Mouse (Mus musculus): ENCODE results near the gene Ankrd9. TPM values are rescaled to one million over a fixed set of nuclear protein-coding genes. Genes with fewer than 3 reads are reported as not detected.

Ankrd9 gene
- polyA plus RNA-seq, 1 experiment: 11.5 TPM

DNA sequence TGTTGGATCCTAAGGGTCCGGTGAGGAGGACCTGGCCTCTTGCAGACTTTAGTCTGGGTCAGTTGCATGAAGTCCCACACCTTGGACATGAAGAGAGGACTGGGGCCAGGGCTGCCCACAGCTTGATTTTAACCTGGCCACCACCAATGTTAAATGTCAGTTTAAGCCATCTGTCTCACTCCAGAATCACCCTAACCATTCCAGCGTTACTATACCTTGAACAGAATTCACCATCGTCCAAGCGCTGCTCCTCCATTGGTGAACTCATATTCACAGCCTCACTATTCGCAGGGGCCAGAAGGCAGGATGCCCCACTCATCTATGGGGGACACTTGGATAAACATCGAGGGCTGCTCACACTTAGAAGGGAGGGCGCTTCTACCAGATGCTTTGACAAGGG lies 22.1 kb upstream of the Ankrd9 start:
- H3K4me2 ChIP-seq (ENCODE audit: low read depth): no peak overlapping the region
- no peak overlapping the region for H3ac ChIP-seq (ENCODE audit: control insufficient read depth, insufficient read length)
- H3K36me3 ChIP-seq (ENCODE audit: control insufficient read depth, insufficient read depth): no peaks in the 10 kb centered on the region
- no peaks in the 10 kb centered on the region for H3K27me3 ChIP-seq (ENCODE audit: control insufficient read depth, insufficient read depth, insufficient read length)
- H3K79me2 ChIP-seq (ENCODE audit: control insufficient read depth, insufficient read depth): no peaks in the 10 kb centered on the region
- H3K4me3 ChIP-seq: no peak overlapping the region
- TF ChIP-seq SRF (IDR thresholded peaks at IDR 0.05; ENCODE audit: control insufficient read depth, insufficient read length, low read depth) (no peak), TCF12 (IDR thresholded peaks at IDR 0.05; ENCODE audit: insufficient read depth, poor library complexity, severe bottlenecking) (no peak), E2F4 (IDR thresholded peaks at IDR 0.05; ENCODE audit: insufficient read depth) (no peak), MYOG (IDR thresholded peaks at IDR 0.05; ENCODE audit: control insufficient read depth in 1 of 3, insufficient read depth in 1 of 3, insufficient read length in 2 of 3, low read depth in 2 of 3) (no peak), POLR2A (IDR thresholded peaks at IDR 0.05; ENCODE audit: insufficient read length, low read depth) (no peak), POLR2AphosphoS2 (IDR thresholded peaks at IDR 0.05; ENCODE audit: insufficient read length, low read depth) (no peak), CEBPB (IDR thresholded peaks at IDR 0.05; ENCODE audit: insufficient read depth, poor library complexity, severe bottlenecking) (no peak)

- no peak overlapping the region for H3K4me3 ChIP-seq
- H3ac ChIP-seq (ENCODE audit: control insufficient read depth, insufficient read length): no peak overlapping the region
- H3K36me3 ChIP-seq (ENCODE audit: control insufficient read depth, insufficient read depth): no peaks in the 10 kb centered on the region
- H3K79me2 ChIP-seq (ENCODE audit: control insufficient read depth, insufficient read depth): no peaks in the 10 kb centered on the region
- no peaks in the 10 kb centered on the region for H3K27me3 ChIP-seq (ENCODE audit: control insufficient read depth, insufficient read depth, insufficient read length)
- H3K4me2 ChIP-seq (ENCODE audit: low read depth): no peak overlapping the region
- TF ChIP-seq TCF3 (IDR thresholded peaks at IDR 0.05; ENCODE audit: insufficient read length, low read depth) (no peak), MYOG (IDR thresholded peaks at IDR 0.05; ENCODE audit: control insufficient read depth in 1 of 3, insufficient read depth in 1 of 3, insufficient read length in 2 of 3, low read depth in 2 of 3) (no peak), POLR2A (IDR thresholded peaks at IDR 0.05; ENCODE audit: insufficient read length, low read depth) (no peak), POLR2AphosphoS2 (IDR thresholded peaks at IDR 0.05; ENCODE audit: insufficient read length, low read depth) (no peak), REST (IDR thresholded peaks at IDR 0.05; ENCODE audit: insufficient read depth, insufficient read length) (no peak)
Observed at GRCm38 (mm10) chr12:110999820-111000219, 21.0 kb upstream of the Ankrd9 start.

GRCm38 (mm10) chr12:110998092-110998491 lies 19.3 kb upstream of the Ankrd9 start:
- H3K36me3 ChIP-seq (ENCODE audit: control insufficient read depth, insufficient read depth): no peaks in the 10 kb centered on the region
- no peak for TF ChIP-seq E2F4 (IDR thresholded peaks at IDR 0.05; ENCODE audit: insufficient read depth)
- TF ChIP-seq TCF12 (IDR thresholded peaks at IDR 0.05; ENCODE audit: insufficient read depth, poor library complexity, severe bottlenecking): no peak
- TF ChIP-seq POLR2AphosphoS2 (IDR thresholded peaks at IDR 0.05; ENCODE audit: insufficient read length, low read depth): no peak
- TF ChIP-seq CEBPB (IDR thresholded peaks at IDR 0.05; ENCODE audit: insufficient read depth, poor library complexity, severe bottlenecking): no peak
- no peak for TF ChIP-seq POLR2A (IDR thresholded peaks at IDR 0.05; ENCODE audit: insufficient read length, low read depth)
- TF ChIP-seq USF1 (IDR thresholded peaks at IDR 0.05; ENCODE audit: low read depth): no peak
- no peak for TF ChIP-seq MYOD1 (IDR thresholded peaks at IDR 0.05; ENCODE audit: control insufficient read depth in 1 of 3, insufficient read length in 2 of 3, low read depth in 2 of 3)
- no peak for TF ChIP-seq TCF3 (IDR thresholded peaks at IDR 0.05; ENCODE audit: insufficient read length, low read depth)
- TF ChIP-seq MAX (IDR thresholded peaks at IDR 0.05; ENCODE audit: low read depth): no peak
- TF ChIP-seq REST (IDR thresholded peaks at IDR 0.05; ENCODE audit: insufficient read depth, insufficient read length): no peak
- TF ChIP-seq MYOG (IDR thresholded peaks at IDR 0.05; ENCODE audit: control insufficient read depth in 1 of 3, insufficient read depth in 1 of 3, insufficient read length in 2 of 3, low read depth in 2 of 3): no peak
- no peak for TF ChIP-seq SRF (IDR thresholded peaks at IDR 0.05; ENCODE audit: control insufficient read depth, insufficient read length, low read depth)
- no peak overlapping the region for H3K4me2 ChIP-seq (ENCODE audit: low read depth)
- H3K4me3 ChIP-seq: no peak overlapping the region
- H3K27me3 ChIP-seq (ENCODE audit: control insufficient read depth, insufficient read depth, insufficient read length): no peaks in the 10 kb centered on the region
- H3K79me2 ChIP-seq (ENCODE audit: control insufficient read depth, insufficient read depth): no peaks in the 10 kb centered on the region
- no peak overlapping the region for H3ac ChIP-seq (ENCODE audit: control insufficient read depth, insufficient read length)

- Histone ChIP-seq H3ac (ENCODE audit: control insufficient read depth, insufficient read length) (no peak overlapping the region), H3K79me2 (ENCODE audit: control insufficient read depth, insufficient read depth) (no peaks in the 10 kb centered on the region), H3K36me3 (ENCODE audit: control insufficient read depth, insufficient read depth) (no peaks in the 10 kb centered on the region), H3K27me3 (ENCODE audit: control insufficient read depth, insufficient read depth, insufficient read length) (no peaks in the 10 kb centered on the region), H3K4me3 (no peak overlapping the region), H3K4me2 (ENCODE audit: low read depth) (no peak overlapping the region)
- TF ChIP-seq CEBPB (IDR thresholded peaks at IDR 0.05; ENCODE audit: insufficient read depth, poor library complexity, severe bottlenecking) (no peak), POLR2A (IDR thresholded peaks at IDR 0.05; ENCODE audit: insufficient read length, low read depth) (no peak), USF1 (IDR thresholded peaks at IDR 0.05; ENCODE audit: low read depth) (no peak), TCF3 (IDR thresholded peaks at IDR 0.05; ENCODE audit: insufficient read length, low read depth) (no peak), SRF (IDR thresholded peaks at IDR 0.05; ENCODE audit: control insufficient read depth, insufficient read length, low read depth) (no peak), MYOD1 (IDR thresholded peaks at IDR 0.05; ENCODE audit: control insufficient read depth in 1 of 3, insufficient read length in 2 of 3, low read depth in 2 of 3) (no peak), TCF12 (IDR thresholded peaks at IDR 0.05; ENCODE audit: insufficient read depth, poor library complexity, severe bottlenecking) (no peak), E2F4 (IDR thresholded peaks at IDR 0.05; ENCODE audit: insufficient read depth) (no peak), MAX (IDR thresholded peaks at IDR 0.05; ENCODE audit: low read depth) (no peak), POLR2AphosphoS2 (IDR thresholded peaks at IDR 0.05; ENCODE audit: insufficient read length, low read depth) (no peak), MYOG (IDR thresholded peaks at IDR 0.05; ENCODE audit: control insufficient read depth in 1 of 3, insufficient read depth in 1 of 3, insufficient read length in 2 of 3, low read depth in 2 of 3) (no peak), REST (IDR thresholded peaks at IDR 0.05; ENCODE audit: insufficient read depth, insufficient read length) (no peak)
Observed at GRCm38 (mm10) chr12:110994666-110995065, 15.8 kb upstream of the Ankrd9 start.

DNA sequence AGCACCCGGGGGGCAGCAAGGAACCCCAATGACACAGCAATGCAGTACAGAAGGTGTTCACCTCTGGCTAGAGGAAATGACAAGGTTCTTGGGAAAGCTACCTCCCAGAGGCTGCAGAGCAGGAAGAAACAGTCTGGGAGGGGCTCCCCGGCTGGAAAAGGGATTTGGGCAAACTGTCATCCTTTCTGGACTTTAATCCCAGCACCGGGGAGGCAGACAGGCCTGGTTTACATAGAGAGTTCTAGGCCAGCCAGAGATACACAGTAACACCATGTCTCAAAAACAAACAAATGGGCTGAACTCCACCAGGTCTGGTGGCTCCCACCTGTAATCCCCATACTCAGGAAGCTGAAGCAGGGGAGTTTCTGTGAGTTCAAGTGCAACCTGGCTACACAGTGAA lies 14.4 kb upstream of the Ankrd9 start:
- Histone ChIP-seq H3K79me2 (ENCODE audit: control insufficient read depth, insufficient read depth) (no peaks in the 10 kb centered on the region), H3K4me2 (ENCODE audit: low read depth) (no peak overlapping the region), H3ac (ENCODE audit: control insufficient read depth, insufficient read length) (no peak overlapping the region), H3K4me3 (no peak overlapping the region), H3K36me3 (ENCODE audit: control insufficient read depth, insufficient read depth) (no peaks in the 10 kb centered on the region), H3K27me3 (ENCODE audit: control insufficient read depth, insufficient read depth, insufficient read length) (no peaks in the 10 kb centered on the region)
- TF ChIP-seq E2F4 (IDR thresholded peaks at IDR 0.05; ENCODE audit: insufficient read depth): no peak
- no peak for TF ChIP-seq POLR2AphosphoS2 (IDR thresholded peaks at IDR 0.05; ENCODE audit: insufficient read length, low read depth)
- no peak for TF ChIP-seq USF1 (IDR thresholded peaks at IDR 0.05; ENCODE audit: low read depth)
- TF ChIP-seq MYOG (IDR thresholded peaks at IDR 0.05; ENCODE audit: control insufficient read depth in 1 of 3, insufficient read depth in 1 of 3, insufficient read length in 2 of 3, low read depth in 2 of 3): no peak
- no peak for TF ChIP-seq TCF12 (IDR thresholded peaks at IDR 0.05; ENCODE audit: insufficient read depth, poor library complexity, severe bottlenecking)
- no peak for TF ChIP-seq MAX (IDR thresholded peaks at IDR 0.05; ENCODE audit: low read depth)
- no peak for TF ChIP-seq REST (IDR thresholded peaks at IDR 0.05; ENCODE audit: insufficient read depth, insufficient read length)
- TF ChIP-seq SRF (IDR thresholded peaks at IDR 0.05; ENCODE audit: control insufficient read depth, insufficient read length, low read depth): no peak
- no peak for TF ChIP-seq MYOD1 (IDR thresholded peaks at IDR 0.05; ENCODE audit: control insufficient read depth in 1 of 3, insufficient read length in 2 of 3, low read depth in 2 of 3)
- no peak for TF ChIP-seq POLR2A (IDR thresholded peaks at IDR 0.05; ENCODE audit: insufficient read length, low read depth)
- TF ChIP-seq TCF3 (IDR thresholded peaks at IDR 0.05; ENCODE audit: insufficient read length, low read depth): no peak
- no peak for TF ChIP-seq CEBPB (IDR thresholded peaks at IDR 0.05; ENCODE audit: insufficient read depth, poor library complexity, severe bottlenecking)
